Mouse (Mus musculus) ES-Bruce4 (cell line): ENCODE data around the gene Tmem63c. TPM values are rescaled to one million over a fixed set of nuclear protein-coding genes. Genes with fewer than 3 reads are reported as not detected.

ENCODE experiments used
- H3K27ac ChIP-seq: 2 replicates; pipeline ENCODE4 v1.5.1; 2012; ENCODE audit warnings: low read length, inconsistent platforms; ENCODE audit not compliant: insufficient read depth
- H3K27me3 ChIP-seq: 2 replicates; pipeline ENCODE4 v1.6.1; 2012; ENCODE audit warnings: mild to moderate bottlenecking, low read length, inconsistent platforms; ENCODE audit not compliant: control insufficient read depth, poor library complexity, insufficient read depth, severe bottlenecking
- H3K36me3 ChIP-seq: 2 replicates; pipeline ENCODE4 v1.6.1; 2012; ENCODE audit warnings: inconsistent platforms, mild to moderate bottlenecking, low read length, moderate library complexity; ENCODE audit not compliant: control insufficient read depth, poor library complexity, insufficient read depth, severe bottlenecking
- H3K4me1 ChIP-seq: one replicate; pipeline ENCODE4 v1.8.1; 2011; ENCODE audit warnings: low read length; ENCODE audit not compliant: control insufficient read depth, insufficient read depth
- H3K4me3 ChIP-seq: 2 replicates; pipeline ENCODE4 v1.5.1; 2011; ENCODE audit warnings: low read depth, mild to moderate bottlenecking, low read length
- H3K9ac ChIP-seq: 2 replicates; pipeline ENCODE4 v1.6.1; 2012; ENCODE audit warnings: low read depth, mild to moderate bottlenecking, inconsistent platforms; ENCODE audit not compliant: poor library complexity, severe bottlenecking
- H3K9me3 ChIP-seq: replicated peaks from 2 replicates; pipeline ENCODE4 v1.6.1; 2012; ENCODE audit warnings: mild to moderate bottlenecking, low read length, inconsistent platforms; ENCODE audit not compliant: control insufficient read depth, poor library complexity, insufficient read depth, severe bottlenecking
- CTCF ChIP-seq: IDR thresholded peaks from one replicate; pipeline ENCODE4 v1.8.1; 2011; ENCODE audit warnings: low read depth, low read length
- EP300 ChIP-seq: IDR thresholded peaks from 2 replicates; pipeline ENCODE4 v1.6.1; 2011; ENCODE audit warnings: low read depth, low read length; ENCODE audit not compliant: insufficient read depth
- POLR2A ChIP-seq: IDR thresholded peaks from one replicate; pipeline ENCODE4 v1.8.1; 2011; ENCODE audit warnings: low read length; ENCODE audit not compliant: insufficient read depth
- polyA plus RNA-seq: library from polyadenylated mRNA; stranded (reverse); fragments of >200 nt; gene quantifications from 2 replicates; pipeline ENCODE4 v1.2.4, GENCODE M21; 2011; ENCODE audit warnings: low read depth; ENCODE audit not compliant: missing spikeins, insufficient read depth, insufficient read length

Gene Tmem63c
- polyA plus RNA-seq, 1 experiment = 0.99 TPM

DNA sequence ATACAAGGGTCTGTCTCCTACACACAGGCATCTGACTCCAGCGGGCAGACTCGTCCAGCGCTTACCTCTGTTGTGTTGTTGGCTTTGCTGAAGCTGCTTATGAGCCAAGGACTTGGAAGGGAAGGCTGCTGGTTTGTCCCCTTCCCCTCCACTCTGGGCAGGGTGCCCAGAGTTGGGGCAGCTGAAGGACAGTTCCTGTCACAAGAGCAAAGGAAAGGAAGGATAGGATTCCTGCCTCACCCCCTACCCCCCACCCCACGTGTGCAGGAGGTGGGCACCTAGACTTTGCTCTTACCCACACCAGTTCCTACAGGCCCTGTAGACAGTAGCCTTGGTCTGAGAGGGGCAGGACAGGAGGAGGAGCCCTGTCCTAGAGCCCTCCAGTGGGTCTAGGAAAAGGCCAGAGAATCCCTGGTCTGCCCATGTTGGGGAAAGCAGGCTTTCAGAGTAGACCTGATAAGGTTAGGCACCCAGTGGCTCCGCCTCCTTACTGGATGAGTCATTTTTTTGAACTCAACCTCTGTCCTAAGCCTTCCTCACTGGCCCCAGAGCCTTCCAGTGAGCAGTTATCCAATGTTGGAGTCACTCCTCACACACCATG is 10.1 kb downstream of the Tmem63c start:
- Histone ChIP-seq H3K27me3 (no peaks in the 10 kb centered on the region), H3K4me3 (no peak overlapping the region), H3K4me1 (no peaks in the 10 kb centered on the region), H3K36me3 (no peaks in the 10 kb centered on the region), H3K27ac (no peak overlapping the region), H3K9ac (no peak overlapping the region), H3K9me3 (no peaks in the 10 kb centered on the region)
- TF ChIP-seq EP300 = no peak
- TF ChIP-seq POLR2A = no peak
- no peak for TF ChIP-seq CTCF

DNA sequence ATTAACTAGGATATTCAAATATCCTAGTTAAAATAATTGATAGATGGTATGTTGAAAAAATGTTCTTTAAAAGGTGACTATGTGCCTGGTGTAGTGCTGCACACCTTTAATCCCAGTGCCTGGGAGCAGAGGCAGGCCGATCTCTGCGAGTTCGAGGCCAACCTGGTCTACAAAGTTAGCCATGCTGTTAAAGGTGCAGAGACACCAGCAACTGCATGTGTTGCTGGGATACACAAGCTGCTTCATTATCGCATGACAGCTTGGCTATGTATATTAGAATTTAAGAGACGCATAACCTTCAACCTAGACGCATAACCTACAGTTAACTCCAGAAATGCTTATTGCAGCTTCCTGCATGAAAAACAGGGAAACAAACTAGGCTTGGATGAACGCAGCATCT is 15.5 kb downstream of the Tmem63c start:
- no peak overlapping the region for H3K9ac ChIP-seq
- TF ChIP-seq CTCF (no peak), POLR2A (no peak), EP300 (no peak)
- H3K36me3 ChIP-seq = no peaks in the 10 kb centered on the region
- H3K4me1 ChIP-seq = no peaks in the 10 kb centered on the region
- no peak overlapping the region for H3K27ac ChIP-seq
- H3K4me3 ChIP-seq = no peak overlapping the region
- H3K9me3 ChIP-seq = no peaks in the 10 kb centered on the region
- H3K27me3 ChIP-seq = no peaks in the 10 kb centered on the region

DNA sequence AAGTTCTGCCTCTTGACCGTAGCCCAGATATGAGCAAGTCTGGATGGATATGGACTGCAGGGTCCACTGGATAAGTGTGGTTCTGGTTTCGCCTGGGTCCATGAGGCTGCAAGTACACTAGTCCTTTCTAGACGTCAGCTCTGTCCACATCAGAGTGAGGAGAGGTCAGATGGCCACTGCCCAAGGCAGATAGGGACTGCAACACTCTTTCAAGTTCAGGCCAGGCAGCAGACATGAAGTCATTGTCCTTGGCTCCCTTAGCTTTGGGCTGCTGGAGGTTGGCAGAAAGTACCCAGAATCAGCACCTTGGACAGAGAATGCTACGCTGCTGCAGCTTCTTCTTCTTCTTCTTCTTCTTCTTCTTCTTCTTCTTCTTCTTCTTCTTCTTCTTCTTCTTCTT is 19.0 kb downstream of the Tmem63c start:
- Histone ChIP-seq H3K36me3 (no peaks in the 10 kb centered on the region), H3K27me3 (no peaks in the 10 kb centered on the region), H3K9ac (no peak overlapping the region), H3K4me1 (no peaks in the 10 kb centered on the region), H3K9me3 (no peaks in the 10 kb centered on the region), H3K27ac (no peak overlapping the region), H3K4me3 (no peak overlapping the region)
- TF ChIP-seq CTCF = no peak
- TF ChIP-seq EP300 = no peak

DNA sequence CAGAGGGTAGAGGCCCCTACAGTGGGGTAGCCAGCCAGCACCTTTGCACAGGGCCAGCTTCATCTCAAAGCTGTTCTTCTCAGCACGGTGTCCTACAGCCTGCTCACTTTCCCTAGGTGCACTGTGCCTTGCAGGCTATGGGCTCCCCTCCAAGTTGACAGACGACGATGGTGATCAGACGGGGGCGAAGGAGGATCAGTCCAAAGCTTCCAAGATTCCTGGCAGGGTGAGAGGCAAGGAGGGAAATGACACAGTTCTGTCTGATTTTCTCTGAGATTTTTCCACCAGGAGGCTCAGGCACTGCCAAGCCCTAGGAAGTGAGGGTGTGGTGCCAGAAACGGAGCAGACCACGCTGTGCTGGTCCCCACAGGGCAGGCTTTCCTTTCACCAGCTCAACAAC is 19.7 kb downstream of the Tmem63c start:
- Histone ChIP-seq H3K36me3 (no peaks in the 10 kb centered on the region), H3K4me1 (no peaks in the 10 kb centered on the region), H3K9me3 (no peaks in the 10 kb centered on the region), H3K27me3 (no peaks in the 10 kb centered on the region), H3K4me3 (no peak overlapping the region), H3K27ac (no peak overlapping the region), H3K9ac (no peak overlapping the region)
- TF ChIP-seq EP300 = no peak
- TF ChIP-seq CTCF = no peak
- TF ChIP-seq POLR2A = no peak

DNA sequence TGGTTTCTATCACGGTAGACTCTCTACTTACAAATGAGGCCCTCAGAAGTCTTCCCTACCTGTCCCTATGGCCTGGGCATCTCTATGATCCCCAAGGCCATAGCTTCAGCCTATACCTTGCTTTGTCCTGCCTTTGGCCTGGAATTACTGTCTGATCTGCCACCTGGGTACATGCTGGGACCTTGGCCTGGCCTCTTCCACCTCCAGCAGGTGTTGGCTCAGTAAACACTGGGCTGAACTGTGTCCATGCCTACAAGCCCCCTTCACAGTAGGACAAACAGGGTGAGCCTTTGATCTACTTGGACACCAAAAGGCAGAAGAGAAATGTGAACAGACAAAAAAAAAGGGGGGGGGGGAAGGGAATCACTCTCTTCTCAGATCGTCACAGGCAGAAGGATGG is 21.3 kb downstream of the Tmem63c start:
- Histone ChIP-seq H3K4me3 (no peak overlapping the region), H3K36me3 (no peaks in the 10 kb centered on the region), H3K4me1 (no peaks in the 10 kb centered on the region), H3K9me3 (no peaks in the 10 kb centered on the region), H3K9ac (no peak overlapping the region), H3K27me3 (no peaks in the 10 kb centered on the region), H3K27ac (no peak overlapping the region)
- TF ChIP-seq CTCF (no peak), EP300 (no peak), POLR2A (no peak)

DNA sequence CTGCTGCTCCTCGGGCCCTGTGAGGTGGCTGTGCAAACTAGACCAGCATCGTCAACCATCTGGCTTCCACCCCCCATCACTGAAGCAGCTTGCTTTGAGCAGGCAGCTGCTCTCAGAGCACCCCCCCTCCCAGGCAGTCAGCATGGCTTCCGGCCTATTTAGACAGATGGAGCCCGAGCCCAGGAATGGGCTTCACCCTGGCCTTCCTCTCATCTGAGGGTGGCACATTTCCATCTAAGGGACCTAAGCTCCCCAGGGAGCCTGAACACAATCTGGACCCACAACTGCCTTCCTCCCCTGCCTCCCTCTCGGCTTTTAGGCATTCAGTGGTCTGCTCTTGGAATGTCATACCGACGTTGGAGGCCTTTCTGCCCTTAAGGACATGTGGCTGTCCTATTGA is 22.1 kb downstream of the Tmem63c start:
- Histone ChIP-seq H3K9me3 (no peaks in the 10 kb centered on the region), H3K4me1 (no peaks in the 10 kb centered on the region), H3K36me3 (no peaks in the 10 kb centered on the region), H3K27ac (no peak overlapping the region), H3K27me3 (no peaks in the 10 kb centered on the region), H3K4me3 (no peak overlapping the region), H3K9ac (no peak overlapping the region)
- no peak for TF ChIP-seq CTCF
- no peak for TF ChIP-seq EP300
- no peak for TF ChIP-seq POLR2A
